In the genomic region with DNA sequence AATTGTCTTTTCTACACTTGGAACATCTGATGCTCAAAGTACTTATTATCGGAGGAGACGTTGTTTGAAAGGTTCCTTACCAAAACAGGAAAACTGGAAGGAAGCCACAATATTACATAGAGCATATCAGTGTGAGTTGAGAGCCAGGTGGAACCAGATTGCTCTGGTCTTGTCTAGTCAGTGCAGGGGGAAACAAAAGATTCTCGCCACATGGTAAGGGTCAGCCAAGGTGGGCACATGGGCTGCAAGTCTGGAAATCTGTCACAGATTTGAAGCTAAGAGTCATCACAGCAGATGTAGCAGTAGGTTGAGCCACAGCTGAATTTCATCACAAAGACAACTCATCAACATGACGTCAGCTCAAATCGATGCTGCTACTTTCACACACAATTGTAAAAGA, we compare ENCODE assay signal across 23 mouse cellular contexts.
A peak's percentile ranks its signal among the peaks of the same experiment; 100 is the strongest.
DNase-seq lines count a peak whose midpoint lies in the region; ATAC-seq and TF ChIP-seq lines count a peak whose summit lies in the region.
"Had no signal": no experiment of that assay in that cellular context is flagged by ENCODE, and none has a peak within 500 bp of the region (broad histone marks: within the 10 kb centered on the region; RNA-seq: fewer than 3 reads in every experiment).

No protein-coding gene starts in this region.

- no peak overlapping the region for H3K4me2 ChIP-seq in hindbrain, postnatal 0 days (ENCODE audit: low read depth, low read length)
- no peak overlapping the region for H3K4me2 ChIP-seq in hindbrain, embryonic 16.5 days (ENCODE audit: low read length)
- H3K4me2 ChIP-seq in forebrain, embryonic 15.5 days (replicated peaks): no peak overlapping the region
- H3K4me2 ChIP-seq: heart, embryonic 15.5 days; kidney, embryonic 15.5 days; liver, embryonic 11.5 days had no signal

- ATAC-seq in hindbrain, postnatal 0 days: peak; percentile 72
- ATAC-seq in hindbrain, embryonic 16.5 days: no peak; the same call in 1 of the 2 replicates
- peak; percentile 33; the same call in 1 of the 2 replicates for ATAC-seq in forebrain, embryonic 15.5 days (replicated peaks)
- ATAC-seq: intestine, postnatal 0 days had no signal

- no peak for TF ChIP-seq CTCF in hindbrain, postnatal 0 days (IDR thresholded peaks at IDR 0.05; ENCODE audit: low read depth)

- no peaks in the 10 kb centered on the region for H3K36me3 ChIP-seq in hindbrain, postnatal 0 days (ENCODE audit: insufficient read depth, low read length)
- no peaks in the 10 kb centered on the region for H3K36me3 ChIP-seq in hindbrain, embryonic 16.5 days (ENCODE audit: control insufficient read depth, insufficient read depth, low read length)
- H3K36me3 ChIP-seq in forebrain, embryonic 15.5 days: no peaks in the 10 kb centered on the region
- H3K36me3 ChIP-seq: heart, embryonic 15.5 days; kidney, embryonic 15.5 days had no signal

- no peak overlapping the region for H3K4me3 ChIP-seq in hindbrain, postnatal 0 days (ENCODE audit: low read length)
- no peak overlapping the region for H3K4me3 ChIP-seq in hindbrain, embryonic 16.5 days (ENCODE audit: low read length)
- no peak overlapping the region for H3K4me3 ChIP-seq in forebrain, embryonic 15.5 days
- H3K4me3 ChIP-seq: heart, adult 2 months; heart, embryonic 15.5 days; kidney, embryonic 15.5 days; left cerebral cortex, adult 2 months had no signal

- peak; percentile 12 for DNase-seq in embryo, embryonic 11 days
- DNase-seq in embryo, embryonic 10 days (ENCODE audit: low spot score): no peak
- peak; percentile 82 for DNase-seq in hindbrain, postnatal 0 days (ENCODE audit: low spot score)
- DNase-seq in mesoderm, embryonic 11.5 days (ENCODE audit: low read depth, low spot score): peak; percentile 14
- no peak for DNase-seq in adrenal gland, postnatal 14 days
- DNase-seq: adrenal gland, postnatal 36 days; gastrocnemius, postnatal 10 days; heart, adult 2 months; kidney, postnatal 4 days; layer of hippocampus, adult 9-11 months; lung, adult 18-20 months; lung, postnatal 14 days; right cerebral cortex, postnatal 14 days; thymus, adult 18-20 months; thymus, postnatal 4 days had no signal

- H3K9me3 ChIP-seq in hindbrain, postnatal 0 days (ENCODE audit: low read length): no peaks in the 10 kb centered on the region
- no peaks in the 10 kb centered on the region for H3K9me3 ChIP-seq in hindbrain, embryonic 16.5 days (ENCODE audit: control insufficient read depth, low read length)
- no peaks in the 10 kb centered on the region for H3K9me3 ChIP-seq in forebrain, embryonic 15.5 days
- H3K9me3 ChIP-seq: heart, embryonic 15.5 days; kidney, embryonic 15.5 days had no signal

- 58% methylated on average over 5 of the region's 5 CpGs for WGBS in hindbrain, postnatal 0 days
- 56% methylated on average over 5 of the region's 5 CpGs for WGBS in hindbrain, embryonic 16.5 days
- WGBS in forebrain, embryonic 15.5 days: 52% methylated on average over 5 of the region's 5 CpGs

- H3K9ac ChIP-seq in hindbrain, postnatal 0 days (replicated peaks; ENCODE audit: low read length): no peak overlapping the region
- no peak overlapping the region for H3K9ac ChIP-seq in hindbrain, embryonic 16.5 days (ENCODE audit: low read depth, low read length)
- no peak overlapping the region for H3K9ac ChIP-seq in forebrain, embryonic 15.5 days (replicated peaks)
- H3K9ac ChIP-seq: heart, embryonic 15.5 days; kidney, embryonic 15.5 days had no signal

- H3K27ac ChIP-seq in hindbrain, postnatal 0 days: peak overlapping the region; percentile 65; the same call in 1 of the 2 replicates
- H3K27ac ChIP-seq in hindbrain, embryonic 16.5 days (ENCODE audit: low read depth, low read length): no peak overlapping the region
- H3K27ac ChIP-seq in forebrain, embryonic 15.5 days (replicated peaks): peak overlapping the region; percentile 80
- H3K27ac ChIP-seq: heart, adult 2 months; heart, embryonic 15.5 days; kidney, embryonic 15.5 days; left cerebral cortex, adult 2 months had no signal

- H3K4me1 ChIP-seq in hindbrain, postnatal 0 days (ENCODE audit: insufficient read depth, low read length): no peaks in the 10 kb centered on the region
- peaks cover 4% of the 10 kb centered on the region for H3K4me1 ChIP-seq in hindbrain, embryonic 16.5 days (ENCODE audit: control insufficient read depth, insufficient read depth, low read depth, low read length)
- peaks cover 21% of the 10 kb centered on the region for H3K4me1 ChIP-seq in forebrain, embryonic 15.5 days
- H3K4me1 ChIP-seq: heart, embryonic 15.5 days; kidney, embryonic 15.5 days had no signal

- H3K27me3 ChIP-seq in hindbrain, postnatal 0 days (ENCODE audit: insufficient read depth, low read length): no peaks in the 10 kb centered on the region
- no peaks in the 10 kb centered on the region for H3K27me3 ChIP-seq in hindbrain, embryonic 16.5 days (replicated peaks; ENCODE audit: control insufficient read depth, insufficient read depth, low read length)
- no peaks in the 10 kb centered on the region for H3K27me3 ChIP-seq in forebrain, embryonic 15.5 days
- H3K27me3 ChIP-seq: CH12.LX; heart, embryonic 15.5 days; kidney, embryonic 15.5 days had no signal

Comparison
In these comparisons a context has a peak if more than half of its experiments do, and no peak if none do; other contexts are left out.
1. DNase-seq: peak in embryo, embryonic 11 days (single experiment), hindbrain, postnatal 0 days (single experiment) and mesoderm, embryonic 11.5 days (single experiment); none in embryo, embryonic 10 days (single experiment) and adrenal gland, postnatal 14 days (single experiment).